Mouse (Mus musculus) liver, embryonic 11.5 days (tissue): ENCODE measurements around the gene Sod1. TPM values are rescaled to one million over a fixed set of nuclear protein-coding genes. Genes with fewer than 3 reads are reported as not detected.
"Not testable (repeated sequence)": the region's sequence is repeated elsewhere in the genome, so short reads cannot be mapped to it uniquely, and the experiment has no call there.

Experiments used
- ATAC-seq: fragments of 200-750 bp; cut with Nextera tagmentation; replicated peaks from 2 replicates; pipeline ENCODE4 v1.8.0; 2017; ENCODE audit warnings: moderate number of reproducible peaks, mild to moderate bottlenecking, moderate TSS enrichment, moderate library complexity; ENCODE audit not compliant: low FRiP score
- DNase-seq: peaks from one replicate; pipeline ENCODE4 v3.0.0-alpha.2; 2017; ENCODE audit warnings: low spot score
- H3K27ac ChIP-seq: fragments of 300-500 bp; sonication (generic); 2 replicates; pipeline ENCODE4 v1.5.1; 2014; ENCODE audit warnings: mild to moderate bottlenecking, low read depth, low read length, control low read depth
- H3K27me3 ChIP-seq: fragments of 300-500 bp; sonication (generic); replicated peaks from 2 replicates; pipeline ENCODE4 v1.6.1; 2014; ENCODE audit warnings: low read length, mixed read lengths; ENCODE audit not compliant: control insufficient read depth, insufficient read depth
- H3K36me3 ChIP-seq: fragments of 300-500 bp; sonication (generic); 2 replicates; pipeline ENCODE4 v1.6.1; 2014; ENCODE audit warnings: mild to moderate bottlenecking, low read length, moderate library complexity, mixed read lengths; ENCODE audit not compliant: control insufficient read depth, insufficient read depth
- H3K4me1 ChIP-seq: fragments of 300-500 bp; sonication (generic); replicated peaks from 2 replicates; pipeline ENCODE4 v1.6.1; 2014; ENCODE audit warnings: low read length, mixed read lengths; ENCODE audit not compliant: control insufficient read depth, insufficient read depth
- H3K4me2 ChIP-seq: fragments of 300-500 bp; sonication (generic); 2 replicates; pipeline ENCODE4 v1.6.1; 2014; ENCODE audit warnings: mild to moderate bottlenecking, control low read depth, moderate library complexity
- H3K4me3 ChIP-seq: fragments of 300-500 bp; sonication (generic); 2 replicates; pipeline ENCODE4 v1.5.1; 2014; ENCODE audit warnings: low read depth, low read length, control low read depth
- H3K9ac ChIP-seq: fragments of 300-500 bp; sonication (generic); 2 replicates; pipeline ENCODE4 v1.6.1; 2014; ENCODE audit warnings: low read depth, low read length, control low read depth
- H3K9me3 ChIP-seq: fragments of 300-500 bp; sonication (generic); 2 replicates; pipeline ENCODE4 v1.6.1; 2016; ENCODE audit warnings: low read length, inconsistent platforms, mixed read lengths; ENCODE audit not compliant: control insufficient read depth
- WGBS: fragments of 180-500 bp; shearing (Covaris S2); extraction: QIAGEN DNeasy Blood & Tissue Kit; methylation state at CpG from one replicate; pipeline ENCODE4 v1.1.7; 2014; 5-methylcytosine and 5-hydroxymethylcytosine counted together
- polyA plus RNA-seq: library from polyadenylated mRNA; unstranded; fragments of >200 nt; fragmentation: Nextera tagmentation; extraction: Ambion mirVana; gene quantifications from 2 replicates; pipeline ENCODE4 v1.2.1, GENCODE M21; 2014

The Sod1 gene
- polyA plus RNA-seq, 1 experiment from 2014 or later = 2,008 TPM

DNA sequence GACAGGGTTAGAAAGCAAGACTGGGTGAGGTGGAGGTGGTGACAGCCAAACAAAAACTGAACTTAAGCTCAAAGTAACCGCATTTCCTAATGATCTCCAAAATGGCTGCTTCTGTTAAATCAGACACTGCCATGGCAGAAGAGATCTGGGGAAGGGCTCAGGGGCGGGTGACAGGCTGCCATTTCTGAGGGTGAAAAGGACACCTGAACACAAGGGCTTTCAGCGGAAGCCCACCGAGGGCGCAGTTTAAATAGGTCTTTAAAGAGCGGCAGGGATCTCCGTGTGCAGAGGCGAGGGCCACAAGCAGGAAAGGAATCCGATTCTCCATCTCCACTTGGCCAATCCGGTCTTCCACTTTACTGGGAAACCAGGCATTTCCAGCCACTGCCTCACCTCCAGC lies 13.1 kb downstream of the Sod1 start:
- no peak overlapping the region for H3K9ac ChIP-seq
- ATAC-seq (no peak), DNase-seq (no peak)
- no peak overlapping the region for H3K4me3 ChIP-seq
- no peaks in the 10 kb centered on the region for H3K27me3 ChIP-seq
- no peaks in the 10 kb centered on the region for H3K9me3 ChIP-seq
- WGBS = 92% methylated on average over 10 of the region's 10 CpGs
- peaks cover 3% of the 10 kb centered on the region for H3K4me1 ChIP-seq
- no peak overlapping the region for H3K27ac ChIP-seq
- H3K4me2 ChIP-seq = no peak overlapping the region
- H3K36me3 ChIP-seq = peaks cover 10% of the 10 kb centered on the region

DNA sequence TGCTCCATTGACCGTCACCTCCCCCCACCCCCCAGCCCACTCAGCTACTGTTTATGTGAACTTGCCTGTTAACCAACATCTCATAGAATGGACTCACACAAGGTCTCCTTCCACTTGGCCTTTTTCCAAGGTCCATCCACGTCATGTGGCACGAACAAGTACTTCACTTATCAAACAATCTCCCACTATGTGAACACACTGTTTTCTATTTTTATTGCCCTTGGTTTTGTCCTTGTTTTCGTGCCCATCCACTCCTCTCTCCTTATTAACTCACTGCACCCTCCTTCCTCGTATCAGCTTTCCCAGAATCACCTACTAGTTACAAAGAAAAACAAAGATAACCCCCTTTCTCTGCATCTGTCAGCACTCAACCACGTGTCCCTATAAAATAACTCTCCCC lies 14.1 kb downstream of the Sod1 start:
- no peak overlapping the region for H3K27ac ChIP-seq
- peaks cover 3% of the 10 kb centered on the region for H3K4me1 ChIP-seq
- WGBS = 63% methylated on average over 6 of the region's 6 CpGs
- no peaks in the 10 kb centered on the region for H3K27me3 ChIP-seq
- peaks cover 11% of the 10 kb centered on the region for H3K36me3 ChIP-seq
- no peak overlapping the region for H3K9ac ChIP-seq
- no peak for DNase-seq
- no peak for ATAC-seq
- no peak overlapping the region for H3K4me3 ChIP-seq
- H3K9me3 ChIP-seq = no peaks in the 10 kb centered on the region
- no peak overlapping the region for H3K4me2 ChIP-seq

DNA sequence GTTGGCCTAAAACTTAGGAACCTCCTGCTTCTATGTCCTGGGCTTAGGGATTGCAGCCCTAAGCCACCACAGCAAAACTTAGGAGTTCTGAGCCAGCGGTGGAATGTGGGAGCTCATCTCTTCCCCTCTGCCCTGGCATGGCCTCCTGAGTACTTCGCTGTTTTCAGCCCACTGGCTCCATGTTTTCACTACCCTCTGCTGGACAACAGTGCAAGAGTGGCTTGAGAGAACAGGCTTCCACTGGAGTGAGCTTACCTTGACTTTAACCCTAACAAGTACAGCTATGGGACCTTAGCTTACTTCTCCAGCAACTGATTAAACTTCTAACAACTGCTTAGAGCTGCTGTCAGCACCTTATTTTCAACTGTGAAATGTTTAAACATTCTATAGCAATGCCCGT lies 14.6 kb downstream of the Sod1 start:
- ATAC-seq = no peak
- no peak overlapping the region for H3K27ac ChIP-seq
- 88% methylated on average over 3 of the region's 3 CpGs for WGBS
- peaks cover 3% of the 10 kb centered on the region for H3K4me1 ChIP-seq
- no peak for DNase-seq
- H3K9me3 ChIP-seq = no peaks in the 10 kb centered on the region
- H3K4me3 ChIP-seq = no peak overlapping the region
- H3K9ac ChIP-seq = no peak overlapping the region
- no peaks in the 10 kb centered on the region for H3K27me3 ChIP-seq
- H3K36me3 ChIP-seq = peaks cover 10% of the 10 kb centered on the region
- H3K4me2 ChIP-seq = no peak overlapping the region

DNA sequence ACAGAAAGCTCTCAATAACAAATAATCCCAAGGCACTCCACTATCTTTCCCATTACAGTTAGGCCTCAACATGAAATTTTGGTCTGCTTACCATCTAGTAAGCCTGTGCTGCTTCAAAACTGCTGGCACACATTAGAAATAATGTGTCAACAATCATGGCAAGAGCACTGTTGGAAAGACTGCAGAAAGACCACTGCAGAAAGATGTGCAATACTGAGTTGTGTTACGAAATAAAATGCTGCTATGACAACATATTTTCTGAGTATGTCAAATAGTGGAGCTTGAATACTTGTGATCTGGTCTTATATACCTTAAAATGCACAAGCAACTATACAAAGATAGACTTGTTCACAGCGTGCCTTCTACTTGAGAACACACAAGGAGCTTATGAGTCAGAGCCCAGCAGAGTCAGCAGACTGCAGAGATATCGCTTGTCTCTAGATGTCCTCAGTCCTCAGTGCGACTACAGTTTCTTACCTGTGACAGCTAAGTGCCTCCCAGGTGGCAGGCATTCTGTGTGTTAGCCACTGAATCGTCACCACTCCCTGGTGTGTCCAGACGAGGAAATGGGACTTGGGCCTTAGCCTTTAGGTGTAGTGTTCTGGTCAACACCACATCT lies 18.7 kb downstream of the Sod1 start:
- Histone ChIP-seq H3K4me1 (peaks cover 3% of the 10 kb centered on the region), H3K4me2 (no peak overlapping the region), H3K27me3 (no peaks in the 10 kb centered on the region), H3K27ac (no peak overlapping the region), H3K9ac (no peak overlapping the region), H3K9me3 (no peaks in the 10 kb centered on the region), H3K4me3 (no peak overlapping the region), H3K36me3 (peaks cover 18% of the 10 kb centered on the region)
- DNase-seq = no peak
- 89% methylated on average over 6 of the region's 6 CpGs for WGBS
- no peak for ATAC-seq

DNA sequence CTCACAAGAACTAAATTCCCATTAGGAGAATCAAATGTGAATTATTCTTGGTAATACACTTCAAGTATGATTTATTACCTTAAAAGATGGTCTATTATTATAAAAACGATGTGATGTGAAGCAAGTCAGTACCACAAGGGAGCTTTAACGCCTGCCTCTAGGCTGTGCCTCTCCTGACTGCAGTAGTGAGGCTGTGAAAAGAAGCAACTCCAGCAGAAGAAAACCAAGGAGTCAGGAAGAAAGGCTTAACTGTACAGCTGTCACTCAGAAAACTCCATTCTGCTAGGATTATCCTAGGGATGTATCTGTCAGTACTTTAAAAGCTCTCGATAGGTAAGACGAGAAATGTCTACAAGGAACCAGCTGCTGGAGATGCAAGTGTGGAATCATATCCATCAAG lies 21.3 kb downstream of the Sod1 start:
- H3K27me3 ChIP-seq = no peaks in the 10 kb centered on the region
- H3K36me3 ChIP-seq = peaks cover 28% of the 10 kb centered on the region
- H3K9me3 ChIP-seq = no peaks in the 10 kb centered on the region
- WGBS = 89% methylated on average over 4 of the region's 4 CpGs
- H3K27ac ChIP-seq = no peak overlapping the region
- ATAC-seq = no peak
- H3K4me1 ChIP-seq = no peaks in the 10 kb centered on the region
- H3K9ac ChIP-seq = no peak overlapping the region
- H3K4me3 ChIP-seq = no peak overlapping the region
- no peak for DNase-seq
- no peak overlapping the region for H3K4me2 ChIP-seq

DNA sequence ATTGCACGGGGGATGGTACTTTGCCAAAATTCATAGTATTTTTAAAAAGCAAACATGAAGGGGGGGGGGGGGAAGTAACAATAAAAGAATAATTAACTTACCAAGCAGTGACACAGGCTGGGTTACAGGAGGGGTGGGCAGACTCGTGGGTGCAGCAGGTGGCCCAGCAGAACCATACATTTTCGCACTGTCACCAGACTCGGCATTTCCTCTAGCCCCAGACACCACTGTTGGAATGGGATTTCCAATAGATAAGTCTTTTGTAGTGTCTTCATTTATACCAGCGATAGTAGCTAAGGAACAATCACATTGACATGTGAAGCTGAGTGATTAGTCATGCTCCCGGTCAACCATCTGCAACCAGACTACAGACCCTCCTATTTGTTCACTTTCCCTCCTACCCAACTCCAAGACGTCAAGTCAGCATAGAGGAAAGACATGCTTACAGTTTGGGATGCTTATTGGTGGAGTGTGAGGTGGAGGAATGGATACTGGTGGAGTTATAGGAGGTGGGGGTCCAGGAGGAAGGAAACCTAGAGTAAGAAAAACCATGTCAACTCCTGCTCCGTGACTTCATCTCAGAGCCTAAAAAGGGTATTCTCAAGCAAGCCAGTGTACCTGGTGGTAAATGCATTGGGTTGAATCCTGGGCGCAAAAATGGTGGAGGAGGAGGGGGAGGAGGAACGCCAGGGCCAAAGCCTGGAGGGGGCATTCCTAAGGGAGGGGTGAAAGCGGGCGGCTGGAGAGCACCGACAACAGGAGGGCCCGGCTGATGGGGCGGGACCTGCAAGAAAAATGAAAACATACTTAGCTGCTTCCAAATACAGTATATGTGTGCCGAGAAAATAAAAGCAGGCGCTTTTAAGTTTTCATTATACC lies 22.1 kb downstream of the Sod1 start:
- no peak overlapping the region for H3K4me2 ChIP-seq
- no peaks in the 10 kb centered on the region for H3K4me1 ChIP-seq
- no peaks in the 10 kb centered on the region for H3K27me3 ChIP-seq
- no peaks in the 10 kb centered on the region for H3K9me3 ChIP-seq
- WGBS = 82% methylated on average over 17 of the region's 17 CpGs
- no peak overlapping the region for H3K27ac ChIP-seq
- peaks cover 34% of the 10 kb centered on the region for H3K36me3 ChIP-seq
- no peak overlapping the region for H3K9ac ChIP-seq
- no peak overlapping the region for H3K4me3 ChIP-seq
- DNase-seq = no peak
- no peak for ATAC-seq

DNA sequence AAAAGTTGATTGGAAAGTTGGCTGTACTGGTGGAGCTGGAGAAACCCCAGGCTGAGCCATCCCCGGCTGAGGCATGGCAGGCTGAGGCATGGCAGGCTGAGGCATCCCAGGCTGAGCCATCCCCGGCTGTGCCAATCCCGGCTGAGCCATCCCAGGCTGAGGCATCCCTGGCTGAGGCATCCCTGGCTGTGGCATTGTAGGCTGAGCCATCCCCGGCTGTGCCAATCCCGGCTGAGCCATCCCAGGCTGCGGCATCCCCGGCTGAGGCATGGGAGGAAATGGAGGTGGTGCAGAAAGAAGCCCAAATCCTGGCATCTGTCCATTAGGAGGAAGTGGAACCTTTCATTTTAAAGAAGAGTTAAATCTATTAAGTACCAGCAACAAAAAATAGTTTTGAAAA lies 29.5 kb downstream of the Sod1 start:
- no peak overlapping the region for H3K4me2 ChIP-seq
- no peak overlapping the region for H3K27ac ChIP-seq
- H3K27me3 ChIP-seq = no peaks in the 10 kb centered on the region
- peaks cover 51% of the 10 kb centered on the region for H3K36me3 ChIP-seq
- no peaks in the 10 kb centered on the region for H3K4me1 ChIP-seq
- no peak overlapping the region for H3K9ac ChIP-seq
- no peak overlapping the region for H3K4me3 ChIP-seq
- no peak for ATAC-seq
- WGBS = 91% methylated on average over 7 of the region's 7 CpGs
- H3K9me3 ChIP-seq = no peaks in the 10 kb centered on the region
- DNase-seq = no peak

DNA sequence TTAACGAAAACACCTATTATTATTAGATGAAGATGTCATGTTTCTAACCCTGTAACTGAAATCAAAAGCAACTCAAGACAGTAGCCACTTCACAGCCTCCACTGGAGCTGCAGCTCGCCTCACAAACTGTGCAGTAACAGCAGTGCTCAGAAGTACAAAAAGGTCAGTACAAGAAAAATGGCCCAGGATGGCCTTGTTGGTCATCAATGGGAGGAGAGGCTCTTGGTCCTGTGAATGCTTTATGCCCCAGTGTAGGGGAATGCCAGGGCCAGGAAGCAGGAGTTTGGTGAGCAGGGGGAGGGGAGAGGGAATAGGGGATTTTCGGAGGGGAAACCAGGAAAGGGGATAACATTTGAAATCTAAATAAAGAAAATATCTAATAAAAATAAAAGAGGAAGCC lies 30.7 kb downstream of the Sod1 start:
- not testable (repeated sequence) for H3K4me3 ChIP-seq, ATAC-seq, H3K9me3 ChIP-seq, DNase-seq, H3K4me1 ChIP-seq, H3K27me3 ChIP-seq, H3K4me2 ChIP-seq, H3K9ac ChIP-seq, H3K27ac ChIP-seq
- H3K36me3 ChIP-seq = peaks cover 48% of the 10 kb centered on the region
- WGBS = 90% methylated on average over 3 of the region's 3 CpGs

DNA sequence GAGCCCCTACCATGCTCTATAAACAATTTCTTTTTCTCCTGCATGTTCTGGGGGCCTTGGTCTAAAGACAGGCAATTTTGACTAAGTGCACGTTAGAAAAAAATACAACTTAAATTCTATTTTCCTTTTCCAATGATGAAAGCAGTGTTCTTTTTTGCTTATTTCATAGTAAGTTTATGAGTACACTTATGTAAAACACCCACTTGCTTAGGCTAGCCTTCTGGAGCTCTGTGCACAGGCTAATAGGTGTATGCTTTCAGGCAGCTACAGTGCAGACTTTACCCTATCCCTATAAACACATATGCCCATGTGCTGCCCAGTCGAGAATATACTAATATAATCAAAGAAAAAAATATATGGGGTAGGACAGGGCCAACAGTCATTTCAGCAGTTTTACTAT lies 32.0 kb downstream of the Sod1 start:
- Histone ChIP-seq H3K4me3 (no peak overlapping the region), H3K27me3 (no peaks in the 10 kb centered on the region), H3K27ac (no peak overlapping the region), H3K4me1 (no peaks in the 10 kb centered on the region), H3K9me3 (no peaks in the 10 kb centered on the region), H3K36me3 (peaks cover 50% of the 10 kb centered on the region), H3K4me2 (no peak overlapping the region), H3K9ac (no peak overlapping the region)
- 92% methylated on average over 2 of the region's 2 CpGs for WGBS
- DNase-seq (no peak), ATAC-seq (no peak)
